Mouse (Mus musculus) heart, postnatal 14 days (tissue): ENCODE results near the gene Ush1c. TPM values are rescaled to one million over a fixed set of nuclear protein-coding genes. Genes with fewer than 3 reads are reported as not detected.

Experiments used
- DNase-seq, 2 experiments: peaks; one replicate each; pipeline ENCODE4 v3.0.0; 2021 to 2022
- intact Hi-C: fragments of 180-260 bp; cut with DNase I; formaldehyde crosslinking; loops from one replicate; pipeline ENCODE4 v1.15.1; 2025
- total RNA-seq, 2 experiments: library from RNA; stranded (reverse); gene quantifications; 2 replicates each; pipeline ENCODE4 v1.2.3; 2021

Ush1c gene
- total RNA-seq, 2 experiments from 2014 or later: 10.7 to 12.8 TPM

DNA sequence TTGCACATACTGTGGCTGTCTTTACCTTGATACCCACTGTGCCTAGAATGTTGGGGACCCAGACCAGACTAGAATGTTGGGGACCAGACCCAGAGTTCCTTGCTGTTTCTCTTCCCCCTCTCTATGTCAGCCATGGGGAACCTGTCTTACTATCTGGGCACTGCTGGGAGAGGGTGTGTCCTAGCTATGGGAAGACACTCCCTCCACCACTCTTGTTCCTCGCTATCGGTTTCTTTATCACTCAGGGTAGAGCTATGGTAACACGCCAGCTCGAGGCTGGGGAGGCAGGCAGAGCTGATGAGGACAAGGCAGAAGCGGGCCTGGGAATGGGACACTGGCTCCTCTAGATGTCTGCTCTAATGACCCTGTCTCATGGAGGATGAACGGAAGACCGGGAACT, 90.9 kb downstream of the Ush1c start:
- intact Hi-C loops: no loop called here
- no peak for DNase-seq

- intact Hi-C loops: no loop called here
- DNase-seq: no peak
Measured at GRCm38 (mm10) chr7:46146675-46147308, 91.5 kb downstream of the Ush1c start.

Other genes starting within 250 kb of the Ush1c start
- under 1 TPM; 0.05 TPM for gene Abcc6, start 208.2 kb downstream of the Ush1c start, total RNA-seq
- 10 to 100 TPM; 68.0 to 68.6 TPM for gene Nomo1, start 204.8 kb downstream of the Ush1c start, total RNA-seq
- gene Kcnj11, start 137.7 kb downstream of the Ush1c start, total RNA-seq: 10 to 100 TPM; 82.8 to 85.0 TPM
- gene Abcc8, start 58.5 kb downstream of the Ush1c start, total RNA-seq: 10 to 100 TPM; 53.4 to 61.5 TPM
- not detected for gene Otog, start 2.5 kb upstream of the Ush1c start, total RNA-seq
- not detected for gene Myod1, start 138.0 kb upstream of the Ush1c start, total RNA-seq
- under 1 TPM; 0.05 TPM for gene Kcnc1, start 158.0 kb upstream of the Ush1c start, total RNA-seq